Mouse (Mus musculus) MEL (cell line): ENCODE data around the gene Rpl11. TPM values are rescaled to one million over a fixed set of nuclear protein-coding genes. Genes with fewer than 3 reads are reported as not detected.

Source experiments
- DNase-seq: peaks from one replicate; pipeline ENCODE4 v3.0.0; 2011; ENCODE audit warnings: low read depth, low spot score
- H3K27ac ChIP-seq: 2 replicates; pipeline ENCODE4 v1.5.1; 2012; ENCODE audit warnings: low read depth, mild to moderate bottlenecking, control low read depth, low read length, moderate library complexity; ENCODE audit not compliant: control insufficient read depth
- H3K27me3 ChIP-seq, 2 experiments: fragments of 150-350 bp in 1 of 2; sonication (generic) in 1 of 2; 2 replicates each; pipeline ENCODE4 v1.6.1; 2012; ENCODE audit warnings: low read length in 2 of 2, mild to moderate bottlenecking in 2 of 2, improper control_type of control experiment in 1 of 2, moderate library complexity in 1 of 2; ENCODE audit not compliant: insufficient read depth in 2 of 2, control insufficient read depth in 1 of 2
- H3K36me3 ChIP-seq, 2 experiments: 2 replicates each; pipeline ENCODE4 v1.6.1; 2012 to 2014; ENCODE audit warnings: low read length in 2 of 2, improper control_type of control experiment in 1 of 2, inconsistent platforms in 1 of 2, mild to moderate bottlenecking in 1 of 2; ENCODE audit not compliant: insufficient read depth in 2 of 2, control insufficient read depth in 1 of 2
- H3K4me1 ChIP-seq, 2 experiments: fragments of 150-350 bp in 1 of 2; sonication (generic) in 1 of 2; 2 replicates each; pipeline ENCODE4 v1.6.1; 2012; ENCODE audit warnings: low read length in 2 of 2, improper control_type of control experiment in 1 of 2, mild to moderate bottlenecking in 1 of 2; ENCODE audit not compliant: insufficient read depth in 2 of 2, control insufficient read depth in 1 of 2
- H3K4me3 ChIP-seq, 2 experiments: fragments of 150-350 bp in 1 of 2; sonication (generic) in 1 of 2; 2 replicates each; pipeline ENCODE4 v1.5.1; 2012; ENCODE audit warnings: low read depth in 2 of 2, low read length in 2 of 2, mild to moderate bottlenecking in 2 of 2, moderate library complexity in 2 of 2, control low read depth in 1 of 2, improper control_type of control experiment in 1 of 2; ENCODE audit not compliant: control insufficient read depth in 1 of 2, insufficient read depth in 1 of 2
- H3K79me2 ChIP-seq: 2 replicates; pipeline ENCODE4 v1.6.1; 2012; ENCODE audit warnings: mild to moderate bottlenecking, low read length, moderate library complexity; ENCODE audit not compliant: control insufficient read depth, poor library complexity, insufficient read depth
- H3K9ac ChIP-seq: 2 replicates; pipeline ENCODE4 v1.6.1; 2012; ENCODE audit warnings: low read depth, mild to moderate bottlenecking, control low read depth, low read length, moderate library complexity; ENCODE audit not compliant: control insufficient read depth, poor library complexity, severe bottlenecking
- H3K9me3 ChIP-seq: fragments of 150-350 bp; sonication (generic); replicated peaks from 2 replicates; pipeline ENCODE4 v1.6.1; 2012; ENCODE audit warnings: mild to moderate bottlenecking, low read length, improper control_type of control experiment, moderate library complexity; ENCODE audit not compliant: insufficient read depth
- CHD2 ChIP-seq: IDR thresholded peaks from 2 replicates; pipeline ENCODE4 v1.6.1; 2011; ENCODE audit warnings: low read length, improper control_type of control experiment
- CTCF ChIP-seq, 3 experiments: IDR thresholded peaks in 2 of 3; conservative IDR thresholded peaks in 1 of 3; 2 replicates each; pipeline ENCODE4 v1.5.1; 2011 to 2012; ENCODE audit warnings: low read length in 3 of 3, low read depth in 2 of 3, mild to moderate bottlenecking in 2 of 3, improper control_type of control experiment in 1 of 3, inconsistent platforms in 1 of 3, mixed read lengths in 1 of 3, moderate library complexity in 1 of 3; ENCODE audit not compliant: control insufficient read depth in 1 of 3, insufficient read depth in 1 of 3, poor library complexity in 1 of 3, severe bottlenecking in 1 of 3
- ELF1 ChIP-seq: IDR thresholded peaks from 2 replicates; pipeline ENCODE4 v1.6.1; 2014; ENCODE audit warnings: low read depth, mild to moderate bottlenecking, inconsistent platforms, low read length, improper control_type of control experiment, moderate library complexity
- ETS1 ChIP-seq: IDR thresholded peaks from 2 replicates; pipeline ENCODE4 v1.6.1; 2012; ENCODE audit warnings: low read depth, mild to moderate bottlenecking, inconsistent platforms, low read length, improper control_type of control experiment, moderate library complexity
- MAFK ChIP-seq: IDR thresholded peaks from 2 replicates; pipeline ENCODE4 v1.6.1; 2011; ENCODE audit warnings: low read depth, mild to moderate bottlenecking, low read length, improper control_type of control experiment, borderline replicate concordance
- MYC ChIP-seq: IDR thresholded peaks from 2 replicates; pipeline ENCODE4 v1.6.1; 2011; ENCODE audit warnings: low read depth, mild to moderate bottlenecking, low read length, improper control_type of control experiment, moderate library complexity
- NELFE ChIP-seq: IDR thresholded peaks from 2 replicates; pipeline ENCODE4 v1.6.1; 2011; ENCODE audit warnings: low read depth, low read length, improper control_type of control experiment
- NRF1 ChIP-seq: IDR thresholded peaks from 2 replicates; pipeline ENCODE4 v1.6.1; 2014; ENCODE audit warnings: low read depth, mild to moderate bottlenecking, inconsistent platforms, low read length, improper control_type of control experiment, moderate library complexity; ENCODE audit not compliant: poor library complexity, insufficient read depth, severe bottlenecking
- RAD21 ChIP-seq: IDR thresholded peaks from 2 replicates; pipeline ENCODE4 v1.6.1; 2011; ENCODE audit warnings: mild to moderate bottlenecking, low read depth, low read length, improper control_type of control experiment
- RCOR1 ChIP-seq: IDR thresholded peaks from 2 replicates; pipeline ENCODE4 v1.6.1; 2012; ENCODE audit warnings: low read depth, mild to moderate bottlenecking, inconsistent platforms, low read length, improper control_type of control experiment
- SMC3 ChIP-seq: IDR thresholded peaks from 2 replicates; pipeline ENCODE4 v1.6.1; 2011; ENCODE audit warnings: low read depth, low read length, improper control_type of control experiment
- TBP ChIP-seq: IDR thresholded peaks from 2 replicates; pipeline ENCODE4 v1.8.0; 2011; ENCODE audit warnings: low read depth, low read length, improper control_type of control experiment
- TCF12 ChIP-seq: IDR thresholded peaks from 2 replicates; pipeline ENCODE4 v1.6.1; 2014; ENCODE audit warnings: low read depth, mild to moderate bottlenecking, inconsistent platforms, low read length, improper control_type of control experiment, moderate library complexity
- UBTF ChIP-seq: IDR thresholded peaks from 2 replicates; pipeline ENCODE4 v1.6.1; 2012; ENCODE audit warnings: low read depth, mild to moderate bottlenecking, inconsistent platforms, low read length, improper control_type of control experiment, moderate library complexity, borderline replicate concordance; ENCODE audit not compliant: insufficient read depth
- ZMIZ1 ChIP-seq: IDR thresholded peaks from 2 replicates; pipeline ENCODE4 v1.6.1; 2012; ENCODE audit warnings: low read depth, mild to moderate bottlenecking, inconsistent platforms, low read length, improper control_type of control experiment, moderate library complexity
- polyA plus RNA-seq, 2 experiments: library from polyadenylated mRNA; stranded (reverse) in 1 of 2; unstranded in 1 of 2; fragments of >175 nt in 1 of 2; fragments of >200 nt in 1 of 2; gene quantifications; 2 replicates each; pipeline versions ENCODE4 v1.2.1 to v1.2.4; 2012; ENCODE audit warnings: low replicate concordance in 2 of 2, low read depth in 1 of 2; ENCODE audit not compliant: insufficient read length in 2 of 2, insufficient read depth in 1 of 2, missing spikeins in 1 of 2
- total RNA-seq: library from RNA; depleted of rRNA; stranded (reverse); fragments of 300-350 nt; gene quantifications from 2 replicates; pipeline ENCODE4 v1.2.3, GENCODE M21; 2012

Rpl11 gene
- total and polyA plus RNA-seq, 3 experiments, result 2,003 to 2,603 TPM; not detected in 1

DNA sequence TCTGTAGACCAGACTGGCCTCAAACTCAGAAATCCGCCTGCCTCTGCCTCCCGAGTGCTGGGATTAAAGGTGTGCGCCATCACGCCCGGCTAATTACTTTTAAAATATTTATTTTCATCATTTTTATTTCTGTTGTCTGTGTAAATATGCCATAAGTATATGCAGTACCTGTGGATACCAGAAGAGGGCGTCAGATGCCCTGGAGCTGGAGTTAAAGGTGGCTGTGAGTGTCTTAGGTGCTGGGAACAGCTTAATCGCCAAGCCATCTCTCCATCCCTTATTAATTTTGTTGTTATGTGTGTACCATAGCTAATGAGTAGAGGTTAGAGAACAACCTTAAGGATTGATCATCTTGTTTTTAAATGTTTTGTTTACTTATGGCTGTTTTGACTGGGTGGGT, 39.3 kb upstream of the Rpl11 start:
- Histone ChIP-seq H3K27me3 (peaks cover 0 to 4% of the 10 kb centered on the region in 2 experiments; a peak in 2 of 4 replicates), H3K9ac (no peak overlapping the region)
- no peak for DNase-seq

DNA sequence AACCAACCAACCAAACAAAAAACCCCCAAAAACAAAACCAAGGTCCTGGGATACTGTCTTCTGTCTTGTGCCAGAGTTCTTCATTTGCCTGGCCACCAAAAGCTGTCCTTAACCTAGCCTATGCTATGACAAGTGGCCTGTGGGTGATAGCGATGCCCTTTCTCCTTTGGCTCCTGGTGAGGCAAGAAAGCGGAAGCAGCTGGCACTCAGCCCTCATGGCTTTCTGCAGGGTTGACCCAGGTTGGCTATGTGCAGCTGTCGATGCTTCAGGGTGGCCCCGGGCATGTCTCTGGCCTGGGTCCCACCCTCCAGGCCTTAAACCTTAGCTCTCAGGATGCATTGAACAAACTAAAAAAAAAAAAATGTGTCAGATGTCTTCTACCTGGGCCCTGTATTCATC, 38.1 kb upstream of the Rpl11 start:
- peaks cover 0 to 2% of the 10 kb centered on the region in 2 experiments; a peak in 2 of 4 replicates for H3K27me3 ChIP-seq
- DNase-seq, result no peak
- H3K9me3 ChIP-seq, result no peaks in the 10 kb centered on the region
- TF ChIP-seq UBTF (no peak), TCF12 (no peak), CHD2 (no peak), ELF1 (no peak), MYC (no peak), NRF1 (no peak), NELFE (no peak), RCOR1 (no peak)
- TF ChIP-seq, all 39 proteins: peak for 0
- H3K27ac ChIP-seq, result no peak overlapping the region
- no peak overlapping the region for H3K4me3 ChIP-seq
- no peaks in the 10 kb centered on the region for H3K4me1 ChIP-seq
- no peaks in the 10 kb centered on the region for H3K36me3 ChIP-seq
- H3K9ac ChIP-seq, result no peak overlapping the region
- no peaks in the 10 kb centered on the region for H3K79me2 ChIP-seq

More for the DNA sequence above, 39.3 kb upstream of the Rpl11 start:
- Histone ChIP-seq H3K4me1 (no peaks in the 10 kb centered on the region), H3K27ac (no peak overlapping the region), H3K9me3 (no peaks in the 10 kb centered on the region), H3K4me3 (no peak overlapping the region), H3K36me3 (no peaks in the 10 kb centered on the region), H3K79me2 (no peaks in the 10 kb centered on the region)
- TF ChIP-seq CTCF (IDR thresholded peaks at IDR 0.05 in 2 of 3, conservative IDR thresholded peaks at IDR 0.05 in 1 of 3; ENCODE audit: control insufficient read depth in 1 of 3, insufficient read depth in 1 of 3, low read depth in 2 of 3, low read length in 3 of 3, poor library complexity in 1 of 3, severe bottlenecking in 1 of 3), result peak; percentile 12 to 37 (median 35); a peak in 4 of 6 replicates
- peak; percentile 26 for TF ChIP-seq SMC3
- TF ChIP-seq MAFK, result no peak
- peak; percentile 12 for TF ChIP-seq RAD21

- H3K36me3 ChIP-seq, result no peaks in the 10 kb centered on the region
- no peak overlapping the region for H3K27ac ChIP-seq
- H3K9me3 ChIP-seq, result no peaks in the 10 kb centered on the region
- H3K27me3 ChIP-seq, result peaks cover 0 to 2% of the 10 kb centered on the region in 2 experiments; a peak in 2 of 4 replicates
- no peak for DNase-seq
- no peak overlapping the region for H3K4me3 ChIP-seq
- H3K79me2 ChIP-seq, result no peaks in the 10 kb centered on the region
- TF ChIP-seq ETS1 (0 out of 2 replicates have a peak, but pooled peaks have one; percentile 19), TBP (no peak), ZMIZ1 (no peak)
- no peaks in the 10 kb centered on the region for H3K4me1 ChIP-seq
- H3K9ac ChIP-seq, result no peak overlapping the region
Observed at GRCm38 (mm10) chr4:136089748-136090583, 36.7 kb upstream of the Rpl11 start.
